Mouse (Mus musculus) heart, adult 8-10 months (tissue): ENCODE data around the gene 2410002F23Rik. TPM values are rescaled to one million over a fixed set of nuclear protein-coding genes. Genes with fewer than 3 reads are reported as not detected.
"Not testable (repeated sequence)": the region's sequence is repeated elsewhere in the genome, so short reads cannot be mapped to it uniquely, and the experiment has no call there.

Experiments used
- DNase-seq: peaks from one replicate; pipeline ENCODE4 v3.0.0; 2022; ENCODE audit warnings: low spot score
- total RNA-seq, 4 experiments: library from RNA; stranded (reverse); gene quantifications; 2 replicates each; pipeline ENCODE4 v1.2.4; 2022

The 2410002F23Rik gene
- total RNA-seq, 4 experiments from 2014 or later, result 8.9 to 18.2 (median 13.7) TPM

GRCm38 (mm10) chr7:44262791-44263643 lies 16.5 kb downstream of the 2410002F23Rik start:
- DNase-seq, result peak; percentile 95

GRCm38 (mm10) chr7:44268117-44268516 lies 21.6 kb downstream of the 2410002F23Rik start:
- DNase-seq, result no peak

- DNase-seq, result no peak
Observed at GRCm38 (mm10) chr7:44269397-44269796, 22.9 kb downstream of the 2410002F23Rik start.

GRCm38 (mm10) chr7:44271309-44271708 lies 24.8 kb downstream of the 2410002F23Rik start:
- DNase-seq, result no peak

GRCm38 (mm10) chr7:44272546-44272945 lies 26.0 kb downstream of the 2410002F23Rik start:
- no peak for DNase-seq

DNA sequence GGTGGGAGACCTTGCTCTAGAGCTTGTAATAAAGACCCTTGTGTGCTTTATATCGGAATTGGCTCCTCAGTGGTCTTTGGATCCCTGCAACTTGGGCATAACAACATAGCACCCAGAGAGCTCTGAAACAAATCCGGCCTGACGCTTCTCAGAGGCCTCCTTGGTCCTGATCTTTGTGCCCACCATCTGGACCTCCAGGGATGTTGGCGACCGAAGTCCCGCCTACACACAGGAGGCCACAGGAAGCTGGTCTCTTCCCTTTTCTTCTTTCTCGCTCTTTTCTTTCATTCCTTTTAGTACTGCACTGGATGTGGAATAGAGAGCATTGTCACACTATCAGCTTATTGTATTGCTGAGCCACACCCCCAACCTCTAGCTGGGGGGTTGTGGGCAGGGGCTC lies 26.9 kb downstream of the 2410002F23Rik start:
- DNase-seq, result no peak

- DNase-seq, result no peak
Observed at GRCm38 (mm10) chr7:44274096-44274495, 27.6 kb downstream of the 2410002F23Rik start.

DNA sequence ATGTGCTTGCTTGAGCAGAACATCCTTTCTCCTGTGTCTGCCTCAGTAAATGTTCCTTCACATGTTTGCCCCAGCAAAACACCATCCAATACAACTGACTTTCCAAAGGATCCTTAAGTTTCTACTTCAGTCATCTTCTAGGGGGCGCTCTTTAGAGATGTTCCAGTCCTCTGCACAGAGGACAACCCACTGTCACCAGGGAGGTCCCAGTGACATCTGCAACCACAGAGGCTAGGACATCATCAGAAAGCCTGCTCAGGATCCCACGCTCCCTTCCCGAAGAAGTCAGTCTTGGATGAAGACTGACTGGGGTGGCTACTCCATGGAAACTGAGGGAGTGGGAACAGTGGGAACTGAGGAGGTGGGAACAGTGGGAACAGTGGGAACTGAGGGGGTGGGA lies 29.0 kb downstream of the 2410002F23Rik start:
- DNase-seq, result no peak

DNA sequence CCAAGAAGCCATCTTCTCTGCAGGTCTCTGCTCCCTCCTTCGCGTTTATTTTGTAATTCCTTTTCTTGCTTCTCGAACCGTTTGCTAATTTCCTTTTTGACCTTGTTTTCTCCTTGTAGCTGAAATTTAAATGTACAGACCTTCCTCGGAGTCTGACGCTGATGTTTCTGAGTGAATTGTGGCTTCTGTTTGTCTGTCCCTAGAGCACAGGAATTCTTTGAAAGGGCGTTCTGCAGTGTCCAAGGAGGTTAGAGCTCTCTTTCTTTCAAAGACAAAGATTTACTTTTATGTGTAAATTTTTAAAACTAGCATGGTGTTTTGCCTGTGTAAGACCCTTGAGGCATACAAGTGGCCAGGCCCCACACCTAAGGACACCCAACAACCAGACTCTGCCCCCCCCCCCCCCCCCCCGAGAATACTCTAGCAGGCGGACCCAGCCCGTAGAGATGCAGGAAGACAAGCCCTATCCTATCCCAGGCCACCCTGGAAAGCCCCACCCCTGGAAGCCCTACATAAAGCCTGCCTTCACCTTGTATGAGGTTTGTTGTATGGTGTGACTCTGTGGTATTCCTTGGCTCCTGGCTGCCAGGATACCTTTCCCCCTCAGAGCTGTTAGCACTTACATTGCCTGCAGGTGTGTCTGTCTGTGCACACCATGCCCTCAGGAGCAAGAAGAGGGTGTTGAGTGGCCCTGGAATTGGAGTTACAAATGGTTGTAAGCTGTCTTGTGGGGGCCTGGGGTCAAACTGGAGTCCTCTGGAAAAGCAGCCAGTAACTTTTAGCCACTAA lies 30.1 kb downstream of the 2410002F23Rik start:
- no peak for DNase-seq

GRCm38 (mm10) chr7:44277250-44277622 lies 30.7 kb downstream of the 2410002F23Rik start:
- DNase-seq, result no peak

DNA sequence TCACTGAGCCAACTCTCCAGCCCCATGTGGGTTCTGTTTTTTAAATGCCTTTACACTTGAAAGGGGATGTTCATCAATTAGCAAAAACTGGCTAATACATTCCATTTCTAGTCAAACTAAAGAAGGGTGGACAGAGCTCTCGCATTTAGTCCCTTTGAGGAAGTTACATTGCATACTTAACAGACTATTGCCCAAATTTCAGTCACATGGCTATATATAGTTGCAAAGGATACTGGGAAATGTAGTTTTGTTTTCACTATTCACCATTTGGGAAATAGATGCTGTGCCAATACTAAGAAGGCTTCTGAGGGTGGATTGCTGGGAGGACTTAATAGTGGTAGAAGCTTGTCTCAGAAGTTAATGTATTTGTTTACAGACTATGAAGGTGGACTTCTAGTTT lies 34.4 kb downstream of the 2410002F23Rik start:
- DNase-seq, result no peak

DNA sequence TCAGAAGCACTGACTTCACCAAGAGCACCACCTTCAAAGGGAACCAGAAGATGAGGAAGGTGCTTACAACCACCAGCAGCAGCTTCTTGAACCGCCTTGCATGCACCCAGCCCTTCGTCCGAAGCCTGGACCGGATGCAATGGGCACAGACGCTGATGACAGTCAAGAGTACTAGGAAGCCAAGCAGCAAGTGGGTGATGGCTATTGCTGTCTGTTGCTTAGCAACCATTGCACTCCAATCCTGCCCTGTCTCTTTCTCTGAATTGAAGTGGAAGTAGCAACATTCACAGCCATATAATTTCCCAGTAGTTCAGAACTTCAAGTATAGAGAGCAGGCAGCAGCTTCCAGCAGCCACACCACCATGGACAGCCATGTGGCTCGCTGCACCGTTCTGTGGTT lies 35.1 kb downstream of the 2410002F23Rik start:
- no peak for DNase-seq

DNA sequence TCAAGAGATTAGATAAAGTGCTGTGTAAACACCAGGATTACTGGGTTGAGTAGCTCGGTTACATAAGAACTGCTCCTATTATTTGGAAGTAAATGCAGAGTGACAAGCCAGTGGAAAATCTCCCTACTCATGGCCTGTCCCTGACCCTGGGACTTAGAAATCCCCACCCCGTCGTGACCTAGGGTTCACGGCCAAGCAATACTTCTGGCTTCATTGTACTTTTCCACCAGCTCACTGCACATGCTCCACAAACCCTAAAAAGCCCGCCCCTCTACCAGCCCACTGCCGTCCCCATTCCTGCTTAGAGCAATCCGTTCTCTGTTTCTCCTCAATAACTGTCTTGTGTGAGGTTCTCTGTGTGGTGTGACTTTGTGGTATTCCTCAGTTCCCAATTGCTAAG lies 41.2 kb downstream of the 2410002F23Rik start:
- DNase-seq, result no peak

- no peak for DNase-seq
Observed at GRCm38 (mm10) chr7:44290986-44291385, 44.5 kb downstream of the 2410002F23Rik start.

- no peak for DNase-seq
Observed at GRCm38 (mm10) chr7:44291418-44291817, 44.9 kb downstream of the 2410002F23Rik start.

- DNase-seq, result not testable (repeated sequence)
Observed at GRCm38 (mm10) chr7:44297501-44297900, 51.0 kb downstream of the 2410002F23Rik start.

Other genes with a start within 250 kb of the 2410002F23Rik start
- 1 to 10 TPM; 1.7 to 7.4 (median 4.1) TPM for gene Klk1b26, start 234.6 kb upstream of the 2410002F23Rik start, total RNA-seq
- gene Klk1b27, start 194.4 kb upstream of the 2410002F23Rik start, total RNA-seq, result not detected
- gene Klk1b21, start 144.4 kb upstream of the 2410002F23Rik start, total RNA-seq, result not detected
- gene Klk1b22, start 134.0 kb upstream of the 2410002F23Rik start, total RNA-seq, result not detected
- gene Klk1b16, start 110.0 kb upstream of the 2410002F23Rik start, total RNA-seq, result not detected
- not detected for gene Klk1b24, start 58.5 kb upstream of the 2410002F23Rik start, total RNA-seq
- gene Klk1b3, start 48.5 kb upstream of the 2410002F23Rik start, total RNA-seq, result not detected
- not detected for gene Klk1b4, start 39.3 kb upstream of the 2410002F23Rik start, total RNA-seq
- not detected for gene Klk1b5, start 30.8 kb upstream of the 2410002F23Rik start, total RNA-seq
- gene Klk1, start 21.4 kb upstream of the 2410002F23Rik start, total RNA-seq, result under 1 TPM in 2 of 4 experiments, not detected in 2; 0.47 to 0.57 TPM
- not detected for gene Gm36864, start 10.5 kb upstream of the 2410002F23Rik start, total RNA-seq
- under 1 TPM; 0.31 to 0.98 (median 0.74) TPM for gene 1700028J19Rik, start within 50 bp of the 2410002F23Rik start, total RNA-seq
- gene Acp4, start 10.7 kb downstream of the 2410002F23Rik start, total RNA-seq, result not detected
- not detected for gene Gm15517, start 14.7 kb downstream of the 2410002F23Rik start, total RNA-seq
- gene Clec11a, start 60.2 kb downstream of the 2410002F23Rik start, total RNA-seq, result 1 to 10 TPM in 1 of 4 experiments, under 1 TPM in 3; 0.41 to 1.2 (median 0.67) TPM
- 1 to 10 TPM; 1.8 to 4.7 (median 3.3) TPM for gene Shank1, start 63.5 kb downstream of the 2410002F23Rik start, total RNA-seq
- 1 to 10 TPM; 2.4 to 3.7 (median 3.1) TPM for gene Syt3, start 137.4 kb downstream of the 2410002F23Rik start, total RNA-seq
- under 1 TPM in 1 of 4 experiments, not detected in 3; 0.46 TPM for gene 1700008O03Rik, start 139.1 kb downstream of the 2410002F23Rik start, total RNA-seq
- 10 to 100 TPM; 33.5 to 37.9 (median 36.4) TPM for gene Lrrc4b, start 182.3 kb downstream of the 2410002F23Rik start, total RNA-seq
- gene Aspdh, start 218.7 kb downstream of the 2410002F23Rik start, total RNA-seq, result 1 to 10 TPM in 1 of 4 experiments, under 1 TPM in 1, not detected in 2; 0.79 to 1.5 TPM
- 100 to 1,000 TPM; 109 to 130 (median 125) TPM for gene Josd2, start 221.3 kb downstream of the 2410002F23Rik start, total RNA-seq
- 10 to 100 TPM; 73.8 to 84.8 (median 83.7) TPM for gene Emc10, start 249.8 kb downstream of the 2410002F23Rik start, total RNA-seq
- gene Fam71e1, start 249.9 kb downstream of the 2410002F23Rik start, total RNA-seq, result 1 to 10 TPM; 2.5 to 6.7 (median 3.3) TPM